Mouse (Mus musculus) skeletal muscle tissue, adult 2 months (tissue): ENCODE measurements around the gene Prox2.
A peak's percentile ranks its signal among the peaks of the same experiment; 100 is the strongest.
"Not testable (repeated sequence)": the region's sequence is repeated elsewhere in the genome, so short reads cannot be mapped to it uniquely, and the experiment has no call there.

Experiments used
- DNase-seq: peaks from one replicate; pipeline ENCODE4 v3.0.0-alpha.2; 2012; ENCODE audit warnings: low read depth, low spot score

The Prox2 gene

GRCm38 (mm10) chr12:85110698-85111592 lies at the start of gene Prox2, which contains the start of gene Dlst:
Prox2 (minus strand) TSS chr12:85110759.
Dlst (plus strand) TSS chr12:85110833.
- peak; percentile 64 for DNase-seq

DNA sequence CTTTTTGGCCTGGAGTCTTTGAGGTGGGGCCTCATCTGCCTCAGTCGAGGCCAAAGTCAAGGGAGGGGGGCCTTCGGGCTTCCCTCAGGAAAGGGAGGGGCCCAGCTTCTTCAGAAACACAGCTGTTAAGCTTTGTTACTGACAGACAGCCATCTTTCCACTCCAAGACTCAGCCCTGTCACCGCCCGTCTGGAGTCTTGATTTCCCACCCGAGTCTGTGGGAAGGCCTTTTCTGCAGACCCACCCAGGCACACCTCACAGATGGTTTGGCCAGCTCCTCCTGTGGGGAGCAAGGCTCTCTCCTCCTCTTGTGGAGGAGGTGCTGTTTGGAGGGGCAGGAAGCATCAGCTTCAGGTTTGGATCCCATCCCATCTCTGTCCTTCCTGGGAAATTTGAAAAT lies 49.0 kb upstream of the Prox2 start:
- DNase-seq, result peak; percentile 51

DNA sequence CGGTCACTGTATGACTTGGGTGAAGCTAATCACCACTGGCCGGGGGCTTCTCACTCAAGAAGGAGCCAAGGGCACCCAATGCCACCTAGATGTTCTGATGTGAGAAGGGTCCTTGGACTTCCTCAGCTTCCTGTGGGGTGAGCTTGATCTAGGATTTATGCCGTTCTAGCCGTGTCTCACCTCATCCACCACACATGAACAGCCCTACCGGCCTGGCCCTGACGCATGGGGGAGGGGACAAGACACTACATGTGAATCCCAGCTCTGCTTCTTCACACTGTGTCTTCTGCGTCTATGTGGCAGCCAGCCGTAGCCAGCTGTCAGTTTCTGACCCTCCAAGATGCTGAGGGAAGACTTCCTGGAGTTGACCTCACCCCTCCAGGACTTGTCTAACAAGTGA lies 48.2 kb upstream of the Prox2 start:
- no peak for DNase-seq

- no peak for DNase-seq
Observed at GRCm38 (mm10) chr12:85157797-85158460, 47.4 kb upstream of the Prox2 start.

DNA sequence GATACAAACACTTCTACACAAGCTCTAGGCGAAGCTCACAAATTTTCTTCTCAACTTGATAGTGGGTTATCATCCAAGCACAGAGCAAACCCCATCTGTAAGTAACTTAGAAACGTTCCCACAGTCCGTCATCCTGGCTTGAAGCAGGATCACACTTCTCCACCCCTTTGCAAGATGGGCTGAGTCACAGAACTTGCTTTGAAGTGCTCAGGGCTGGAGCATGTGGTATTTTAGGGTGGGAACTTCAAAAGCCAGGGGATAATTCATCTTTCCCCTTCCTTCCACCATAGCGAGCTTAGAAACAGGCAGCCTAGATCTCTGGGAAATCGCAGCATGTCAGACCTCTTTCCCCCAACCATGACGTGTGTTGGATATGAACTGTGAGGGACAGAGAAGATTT lies 45.8 kb upstream of the Prox2 start:
- no peak for DNase-seq

GRCm38 (mm10) chr12:85153011-85153410 lies 42.5 kb upstream of the Prox2 start:
- DNase-seq, result no peak

GRCm38 (mm10) chr12:85151002-85151774 lies 40.6 kb upstream of the Prox2 start, which contains the start of gene Rps6kl1:
Rps6kl1 (minus strand) TSS chr12:85151264.
- no peak for DNase-seq

- DNase-seq, result no peak
Observed at GRCm38 (mm10) chr12:85150321-85151001, 39.9 kb upstream of the Prox2 start.

DNA sequence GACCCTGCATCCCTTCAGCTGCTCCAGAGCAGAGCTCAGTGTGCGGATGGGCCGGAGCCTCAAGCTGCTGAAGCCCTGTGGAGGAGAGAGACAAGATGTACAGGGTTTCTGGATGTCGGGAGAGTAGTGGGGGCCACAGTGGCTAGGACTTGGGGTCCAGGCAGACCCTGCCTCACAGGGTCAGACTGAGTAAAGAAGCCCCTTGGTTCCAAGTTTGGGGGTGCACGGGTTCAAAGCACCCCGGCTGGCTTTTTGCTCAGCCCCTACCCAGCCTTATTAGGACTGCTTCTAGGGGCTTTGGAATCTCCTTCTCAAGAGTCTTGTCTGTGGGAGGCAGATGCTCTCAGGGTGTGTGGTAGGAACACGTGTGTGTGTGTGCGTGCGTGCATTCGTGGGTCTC lies 36.3 kb upstream of the Prox2 start:
- no peak for DNase-seq

- no peak for DNase-seq
Observed at GRCm38 (mm10) chr12:85146355-85146754, 35.8 kb upstream of the Prox2 start.

- peak; percentile 73 for DNase-seq
Observed at GRCm38 (mm10) chr12:85145630-85146029, 35.1 kb upstream of the Prox2 start.

DNA sequence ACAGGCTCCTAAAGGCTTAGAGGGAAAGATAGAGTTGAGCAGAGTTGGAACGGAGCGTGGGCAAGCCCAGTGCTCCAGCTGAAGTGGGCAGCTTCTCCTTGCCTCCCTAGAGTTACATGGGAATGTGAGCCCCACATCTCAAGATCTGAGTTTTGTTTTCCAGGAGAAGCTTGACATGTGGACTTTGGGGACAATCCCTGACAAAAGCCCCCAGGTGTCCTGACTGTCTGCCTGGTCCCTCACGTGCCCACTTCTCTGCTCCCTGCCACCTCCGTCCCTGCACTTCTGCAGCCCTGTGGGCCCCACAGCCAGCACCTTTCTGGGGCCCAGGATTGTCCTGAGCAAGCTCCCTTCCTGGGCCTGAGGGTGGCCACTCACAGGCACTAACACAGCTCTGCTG lies 34.3 kb upstream of the Prox2 start:
- no peak for DNase-seq

- not testable (repeated sequence) for DNase-seq
Observed at GRCm38 (mm10) chr12:85144276-85144675, 33.7 kb upstream of the Prox2 start.

DNA sequence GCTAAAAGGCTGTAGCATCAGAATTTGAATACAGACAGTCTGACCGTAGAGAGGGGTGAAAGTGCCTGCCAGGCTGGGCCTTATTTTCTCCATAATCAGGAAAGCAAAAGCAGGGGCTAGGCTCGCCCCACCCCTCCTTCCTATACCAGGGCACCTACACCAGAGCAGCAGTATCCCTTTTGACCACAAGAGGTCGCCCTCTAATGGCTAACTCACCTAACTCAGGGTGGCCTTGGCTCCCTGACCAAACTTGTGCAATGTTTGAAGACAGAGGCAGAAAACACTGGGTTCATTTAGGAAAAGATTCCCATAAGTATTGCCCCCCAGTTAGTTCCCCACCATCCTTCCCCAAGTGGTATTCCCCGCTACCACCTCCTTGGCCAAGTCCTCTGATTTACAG lies 32.2 kb upstream of the Prox2 start:
- peak; percentile 74 for DNase-seq

GRCm38 (mm10) chr12:85141096-85141495 lies 30.5 kb upstream of the Prox2 start:
- no peak for DNase-seq

DNA sequence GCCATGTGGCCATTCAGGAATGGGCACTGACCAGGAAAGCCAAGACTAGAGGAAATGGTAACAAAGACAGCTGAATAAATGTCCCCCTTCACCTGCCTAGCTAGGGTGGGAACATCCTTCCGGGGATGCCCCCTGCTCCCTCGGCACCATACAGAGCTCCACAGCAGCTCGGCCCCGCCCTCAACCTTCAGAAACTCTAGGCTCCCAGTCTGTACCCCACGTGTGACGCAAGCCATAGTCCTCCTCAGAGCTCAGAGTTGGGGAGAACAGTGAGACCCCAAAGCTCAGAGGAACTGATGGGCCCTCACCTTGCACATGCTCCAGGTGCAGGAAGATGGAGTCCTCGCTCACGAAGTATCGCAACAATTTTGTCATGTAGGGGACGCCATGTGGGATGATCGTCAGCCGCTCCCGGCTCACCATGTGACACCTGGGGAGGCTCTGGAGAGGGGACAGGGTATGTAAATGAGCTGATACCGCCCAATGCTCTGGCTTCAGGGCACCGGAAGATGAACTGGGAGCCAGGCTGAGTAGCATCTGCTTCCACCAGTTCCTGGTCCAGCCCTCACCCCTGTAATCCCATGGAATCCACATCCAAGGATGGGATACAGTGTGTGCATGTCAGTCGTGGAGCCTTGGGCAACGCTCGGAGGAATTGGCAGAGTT lies 29.6 kb upstream of the Prox2 start:
- no peak for DNase-seq

DNA sequence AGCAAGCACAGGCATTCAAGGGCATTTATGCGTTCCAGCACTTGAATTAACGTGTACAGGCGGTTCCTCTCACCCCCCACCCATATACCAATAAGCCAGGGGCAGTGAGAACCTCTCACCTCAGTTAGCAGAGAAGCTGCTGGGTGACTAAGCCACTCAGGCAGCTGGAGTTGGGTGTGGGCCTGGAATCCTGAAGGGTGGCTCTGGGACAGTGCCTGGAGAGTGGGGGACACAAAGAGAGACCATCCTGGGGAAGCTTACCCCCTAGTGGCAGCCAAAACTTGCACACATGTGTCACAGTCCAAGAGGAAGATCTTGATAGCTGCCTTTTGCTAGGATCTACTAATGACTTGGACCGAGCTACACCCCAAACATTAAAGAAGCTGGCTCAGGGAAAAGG lies 26.1 kb upstream of the Prox2 start:
- DNase-seq, result no peak

DNA sequence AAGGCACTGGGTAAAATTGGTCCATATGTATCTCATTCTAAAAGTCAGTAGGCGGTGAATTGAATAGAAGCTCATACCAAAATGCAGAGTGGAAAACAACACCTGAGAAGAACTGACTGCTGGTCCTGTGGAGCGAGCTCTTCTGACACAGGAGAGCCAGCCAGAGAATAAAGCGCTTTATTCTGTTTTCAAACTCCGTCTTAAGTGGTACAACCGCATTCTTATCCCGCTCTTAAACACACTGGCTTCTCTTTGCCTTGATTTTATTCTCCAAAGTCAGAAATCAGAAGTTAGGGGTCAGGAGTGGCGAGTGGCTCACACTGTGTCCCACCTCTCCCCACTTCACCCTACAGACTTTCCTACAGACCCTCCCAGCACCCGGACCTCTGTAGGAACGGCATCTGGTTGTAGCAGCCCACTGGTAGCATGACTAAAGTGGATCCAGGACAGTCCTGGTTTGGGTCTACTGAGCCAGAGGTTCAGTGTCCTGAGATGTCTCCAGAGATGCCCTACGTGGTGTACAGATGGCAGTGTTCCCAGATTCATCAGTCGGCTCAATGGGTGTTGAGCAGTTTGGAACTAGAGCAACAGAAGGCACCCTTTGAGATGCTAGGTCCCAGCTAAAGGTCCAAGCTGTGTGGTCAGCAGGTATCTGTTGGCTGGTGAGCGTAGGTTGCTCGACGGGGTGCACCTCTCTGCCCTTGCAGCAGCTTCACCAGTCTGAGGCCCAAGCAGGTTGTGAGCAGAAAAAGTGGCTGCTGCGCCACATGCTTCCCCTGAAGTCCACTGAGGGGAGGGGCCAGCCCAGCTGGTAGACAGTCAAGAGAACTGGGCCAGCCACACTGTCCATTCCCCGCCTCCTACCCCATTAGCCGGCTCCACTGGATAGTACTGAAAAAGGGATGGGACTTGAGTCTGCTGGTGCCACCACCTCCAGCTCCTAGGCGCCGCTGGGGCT lies 25.2 kb upstream of the Prox2 start:
- DNase-seq, result no peak

DNA sequence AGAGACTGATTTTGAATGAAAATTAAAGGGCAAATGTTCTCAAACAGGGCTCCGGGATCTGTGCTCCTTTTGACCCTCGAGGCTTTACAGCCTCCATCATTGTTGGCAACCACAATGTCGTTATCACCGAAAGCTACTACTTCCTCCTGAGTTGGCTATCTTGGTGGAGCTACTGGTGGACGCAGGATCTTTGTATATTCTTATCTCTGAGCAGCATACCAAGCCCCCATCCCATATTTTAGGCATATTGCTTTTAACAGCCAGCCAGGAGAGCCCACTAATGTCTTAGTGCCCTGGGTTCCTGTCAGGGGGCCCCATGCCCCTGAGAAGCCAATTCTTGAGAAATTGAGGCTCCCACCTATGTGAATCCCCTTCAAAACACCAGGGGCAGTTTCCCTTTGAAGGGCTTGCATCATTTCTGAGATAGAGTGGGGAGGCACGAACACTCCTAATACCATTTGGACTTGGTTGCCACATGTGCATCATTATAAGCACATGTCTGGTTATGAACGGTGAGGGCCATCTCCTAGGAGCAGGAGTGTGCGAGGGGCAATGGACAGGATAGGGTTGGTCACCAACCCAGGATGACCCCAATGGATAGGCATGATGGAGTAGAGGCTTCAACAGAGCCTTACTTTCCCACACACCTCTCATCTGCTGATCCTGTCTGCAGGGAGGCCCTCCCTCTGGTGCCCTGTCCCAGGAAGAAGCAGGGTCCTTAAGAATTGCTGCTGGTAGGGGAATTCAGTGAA lies 23.7 kb upstream of the Prox2 start:
- no peak for DNase-seq
